Mouse (Mus musculus): ENCODE data around the gene Apbb1ip.
A peak's percentile ranks its signal among the peaks of the same experiment; 100 is the strongest.
"Not testable (repeated sequence)": the region's sequence is repeated elsewhere in the genome, so short reads cannot be mapped to it uniquely, and the experiment has no call there.

The Apbb1ip gene

DNA sequence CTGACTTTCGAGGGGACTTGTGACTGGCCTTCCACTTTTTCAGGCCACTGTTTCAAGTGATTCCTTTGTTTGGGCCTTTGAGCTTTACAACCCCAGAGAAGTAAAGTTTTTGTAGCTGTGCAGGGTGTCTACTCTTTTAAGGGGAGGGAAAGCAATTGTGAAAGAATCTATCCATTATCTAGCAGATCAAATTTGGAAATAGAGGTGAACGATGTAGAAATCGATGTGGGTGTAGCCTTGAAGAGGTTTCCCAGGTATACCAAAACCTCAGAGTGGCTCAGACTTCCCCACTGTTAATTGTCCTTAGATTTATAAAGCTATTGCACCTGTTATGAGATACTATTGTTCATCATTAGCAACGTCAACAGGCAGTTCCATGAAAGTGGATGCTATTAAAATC lies 71.6 kb downstream of the Apbb1ip start:
- no peak for DNase-seq

DNA sequence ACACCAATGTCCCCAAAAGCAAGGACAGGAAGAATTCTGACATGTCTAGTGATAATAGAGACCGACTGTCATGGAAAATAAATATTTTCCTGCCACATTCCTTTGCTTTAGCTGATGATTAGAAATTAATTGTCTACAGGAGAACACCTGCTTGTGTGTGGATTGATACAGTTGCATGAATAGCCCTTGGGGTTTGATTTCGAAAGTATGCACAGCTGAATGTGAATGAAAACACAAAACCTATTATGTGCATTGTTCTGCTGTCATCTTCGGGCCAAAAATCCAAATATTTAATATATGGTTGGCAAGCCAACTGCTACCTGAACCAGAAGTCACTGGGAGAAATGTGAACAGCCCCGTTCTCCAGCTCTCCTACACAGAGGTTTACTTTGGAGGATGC lies 78.0 kb downstream of the Apbb1ip start:
- no peak for DNase-seq

DNA sequence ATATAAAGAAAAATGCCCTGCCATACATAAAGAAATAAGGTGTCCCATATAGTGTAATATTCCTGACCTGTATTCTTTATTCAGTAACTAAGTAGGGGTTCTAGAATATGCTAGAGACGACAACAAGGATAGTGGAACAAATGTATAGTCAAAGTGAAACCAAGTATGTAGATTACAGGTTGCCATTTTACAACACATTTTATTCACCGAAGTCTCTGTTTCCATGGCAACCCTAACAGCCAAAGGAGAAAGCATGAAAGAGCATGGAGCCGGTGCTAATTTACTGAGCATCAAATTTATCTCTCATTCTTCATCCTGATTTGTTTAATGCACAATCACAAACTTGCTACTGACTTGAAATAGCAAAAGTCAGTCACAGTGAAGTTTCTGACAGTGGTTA lies 83.6 kb downstream of the Apbb1ip start:
- no peak for DNase-seq

DNA sequence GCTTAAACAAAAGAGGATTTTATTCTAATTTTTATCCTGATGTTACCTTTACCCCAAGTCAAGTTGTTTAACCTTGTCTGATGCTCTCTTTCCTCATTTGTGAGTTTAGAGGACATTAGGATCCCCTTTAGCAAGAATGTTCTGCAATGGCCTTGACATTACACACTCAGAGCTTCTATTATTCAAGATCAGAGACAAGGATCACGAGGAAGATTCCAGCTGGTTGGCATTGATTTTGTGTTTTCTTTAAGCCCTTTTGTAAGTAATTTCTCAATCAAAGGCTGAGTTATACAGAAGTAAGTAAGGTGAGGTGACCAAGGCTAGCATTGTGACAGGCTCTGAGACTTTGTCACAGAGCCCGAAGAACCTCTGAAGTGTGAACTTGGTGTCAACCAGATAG lies 88.3 kb downstream of the Apbb1ip start:
- DNase-seq = no peak

DNA sequence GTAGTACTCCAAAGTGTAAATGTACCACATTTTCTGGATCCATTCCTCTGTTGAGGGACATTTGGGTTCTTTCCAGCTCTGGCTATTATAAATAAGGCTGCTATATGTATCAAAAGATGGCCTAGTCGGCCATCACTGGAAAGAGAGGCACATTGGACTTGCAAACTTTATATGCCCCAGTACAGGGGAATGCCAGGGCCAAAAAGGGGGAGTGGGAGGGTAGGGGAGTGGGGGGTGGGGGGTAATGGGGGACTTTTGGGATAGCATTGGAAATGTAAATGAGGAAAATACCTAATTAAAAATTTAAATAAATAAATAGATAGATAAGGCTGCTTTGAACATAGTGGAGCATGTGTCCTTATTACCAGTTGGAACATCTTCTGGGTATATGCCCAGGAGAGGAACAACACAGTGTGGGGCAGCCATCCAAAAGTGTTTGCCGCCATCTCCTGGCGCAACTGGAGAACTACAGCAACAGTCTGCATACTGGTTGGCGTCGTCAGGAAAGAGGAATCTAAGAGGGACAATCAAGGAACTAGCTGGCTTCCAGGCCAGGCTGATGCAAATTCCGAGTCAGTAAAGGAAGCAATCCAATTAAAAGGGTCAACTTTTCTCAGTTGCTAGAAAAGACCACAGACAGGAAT lies 90.6 kb downstream of the Apbb1ip start:
- peak; percentile 57 for DNase-seq

DNA sequence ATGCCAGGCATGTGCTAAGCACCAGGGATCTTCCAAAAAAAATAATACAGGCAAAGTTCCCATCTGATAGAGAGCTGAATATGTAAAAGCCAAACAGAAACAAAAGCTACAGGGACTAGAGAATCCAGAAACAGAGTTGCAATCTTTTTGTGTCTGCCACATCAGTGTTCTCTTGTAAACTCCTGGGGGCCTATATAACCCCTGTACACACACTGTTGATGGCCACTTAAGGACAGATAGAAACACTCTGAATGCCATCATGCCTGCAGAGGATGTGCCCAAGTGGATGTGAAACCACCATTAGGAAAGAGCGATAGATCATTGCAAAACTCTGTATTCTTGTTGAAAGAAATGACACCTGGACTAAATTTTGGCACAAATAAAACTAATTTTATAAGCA lies 91.9 kb downstream of the Apbb1ip start:
- DNase-seq = no peak

DNA sequence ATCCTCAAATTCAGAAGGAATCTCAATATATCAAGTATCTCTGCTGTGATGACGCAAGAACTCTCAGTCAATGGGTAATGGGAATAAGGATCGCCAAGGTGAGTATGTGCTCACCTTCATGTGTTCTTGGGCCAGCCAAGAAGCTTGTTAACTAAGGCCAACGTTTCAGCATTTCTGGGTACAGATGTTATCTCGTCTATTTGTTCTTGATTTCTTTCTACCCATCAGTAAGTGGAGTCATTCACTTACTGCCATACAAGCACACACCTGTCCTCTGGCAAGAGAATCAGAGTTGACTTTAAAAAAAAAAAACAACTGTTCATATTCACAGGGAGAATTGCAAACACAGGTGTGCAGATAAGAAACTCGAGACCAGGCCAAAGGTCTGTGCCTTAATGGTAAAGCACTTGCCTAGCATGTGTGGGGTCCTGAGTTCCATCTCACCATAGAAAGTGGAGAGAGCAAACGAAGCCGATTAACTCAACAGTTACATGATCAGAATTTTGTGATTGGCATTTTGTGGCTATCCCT lies 93.1 kb downstream of the Apbb1ip start:
- DNase-seq = no peak

DNA sequence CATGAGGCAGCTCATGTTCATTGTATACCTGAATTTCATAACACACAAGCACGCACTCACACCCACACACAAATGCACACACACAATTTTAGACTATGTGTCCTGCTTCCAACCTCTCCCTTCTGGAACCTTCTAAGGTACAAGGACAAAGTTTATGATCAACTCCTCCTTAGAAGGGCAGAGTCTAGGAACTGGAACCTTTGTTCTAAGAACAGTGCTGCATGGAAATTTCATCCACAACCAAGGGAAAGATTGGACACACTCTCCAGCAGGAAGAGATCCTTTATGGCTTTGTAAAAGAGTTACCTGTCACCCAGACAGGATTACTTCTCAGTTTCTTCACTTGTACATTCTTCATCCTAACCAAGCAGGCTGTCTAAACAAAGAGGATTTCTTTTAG lies 99.3 kb downstream of the Apbb1ip start:
- DNase-seq = no peak

DNA sequence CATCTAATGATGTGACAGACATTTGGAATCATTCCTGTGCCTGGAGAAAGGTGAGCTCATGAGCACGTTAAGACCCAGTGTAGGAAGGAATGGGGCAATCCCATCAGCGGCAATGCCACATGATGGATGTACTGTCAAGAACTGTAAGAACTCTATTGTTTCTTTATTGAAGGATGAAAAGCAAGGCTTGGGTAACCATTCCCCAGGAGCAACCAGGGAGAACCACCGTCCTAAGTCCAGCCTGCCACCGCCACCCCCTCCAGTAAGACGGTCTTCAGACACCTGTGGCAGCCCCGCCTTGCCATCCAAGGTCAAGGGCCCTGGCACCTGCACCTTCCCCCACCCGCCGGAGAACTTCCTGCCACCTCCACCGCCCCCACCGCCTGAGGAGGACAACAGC lies 100.7 kb downstream of the Apbb1ip start:
- no peak for DNase-seq

DNA sequence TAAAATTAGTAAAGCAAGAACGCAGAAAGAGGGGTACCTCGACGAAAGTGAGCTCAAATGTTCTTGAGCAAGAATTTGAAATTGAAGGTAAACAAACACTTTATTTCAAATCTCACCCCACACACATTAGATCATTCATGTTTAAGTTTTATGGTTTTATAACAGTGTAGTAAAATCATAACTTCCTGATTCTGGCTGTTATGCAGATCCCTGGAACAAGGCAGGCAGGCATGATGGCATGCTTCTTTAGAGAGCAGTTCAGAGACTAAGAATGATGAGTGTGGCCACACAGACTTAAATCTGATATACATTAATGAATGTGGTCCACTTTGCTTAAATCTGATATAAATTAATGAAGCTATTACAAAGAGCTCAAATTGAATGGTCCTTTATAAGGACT lies 102.7 kb downstream of the Apbb1ip start:
- DNase-seq = no peak

DNA sequence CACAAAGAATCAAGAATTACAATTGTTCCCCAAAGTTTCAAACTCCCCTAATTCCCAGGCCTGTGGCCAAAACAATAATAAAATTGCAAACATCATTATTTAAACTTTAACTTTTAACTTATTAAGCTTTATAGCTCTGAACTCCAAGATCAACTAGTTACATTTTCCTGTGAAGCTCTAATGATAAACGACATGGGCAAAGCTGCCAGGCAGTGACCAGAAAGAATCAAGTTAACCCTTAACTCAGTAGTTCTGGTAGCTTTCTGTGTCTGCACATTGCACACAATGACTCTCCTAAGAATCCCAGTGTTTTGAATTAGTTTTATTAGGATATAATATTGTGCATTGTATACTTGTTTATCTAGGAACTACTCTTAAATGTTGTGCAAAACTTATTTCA lies 104.9 kb downstream of the Apbb1ip start:
- no peak for DNase-seq

DNA sequence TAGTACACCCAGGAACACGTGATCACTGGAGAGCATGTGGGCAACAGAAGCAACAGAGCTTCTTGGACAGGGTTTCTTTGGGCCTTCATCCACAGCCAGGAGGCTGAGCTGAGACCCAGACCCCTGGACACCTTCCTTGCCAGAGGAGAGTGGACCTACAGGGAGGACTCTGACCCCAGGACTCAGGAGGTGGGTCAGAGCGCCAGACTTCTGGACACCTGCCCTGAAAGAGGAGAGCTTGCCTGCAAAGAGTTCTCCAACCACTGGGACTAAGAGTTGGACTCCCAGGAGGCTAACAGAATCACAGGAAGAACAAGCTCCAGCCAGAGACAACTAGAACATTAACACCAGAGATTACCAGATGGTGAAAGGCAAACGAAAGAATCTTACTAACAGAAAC lies 106.8 kb downstream of the Apbb1ip start:
- not testable (repeated sequence) for DNase-seq

DNA sequence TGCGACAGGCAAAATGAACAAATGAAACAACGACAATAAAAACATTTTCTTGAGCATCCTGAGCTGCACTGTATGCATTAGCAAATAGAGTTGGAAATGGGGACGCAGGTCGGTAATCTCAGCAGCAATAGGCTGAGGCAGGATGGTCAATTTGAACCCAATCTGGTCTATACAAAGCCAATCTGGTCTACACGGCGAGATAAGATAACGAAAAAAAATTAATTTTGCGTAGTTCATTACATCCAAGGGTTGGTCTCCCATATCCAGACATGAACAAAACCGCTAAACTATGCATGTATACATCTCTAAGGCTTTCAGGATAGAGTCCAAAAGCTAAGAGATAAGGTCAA lies 121.0 kb downstream of the Apbb1ip start:
- DNase-seq = no peak

DNA sequence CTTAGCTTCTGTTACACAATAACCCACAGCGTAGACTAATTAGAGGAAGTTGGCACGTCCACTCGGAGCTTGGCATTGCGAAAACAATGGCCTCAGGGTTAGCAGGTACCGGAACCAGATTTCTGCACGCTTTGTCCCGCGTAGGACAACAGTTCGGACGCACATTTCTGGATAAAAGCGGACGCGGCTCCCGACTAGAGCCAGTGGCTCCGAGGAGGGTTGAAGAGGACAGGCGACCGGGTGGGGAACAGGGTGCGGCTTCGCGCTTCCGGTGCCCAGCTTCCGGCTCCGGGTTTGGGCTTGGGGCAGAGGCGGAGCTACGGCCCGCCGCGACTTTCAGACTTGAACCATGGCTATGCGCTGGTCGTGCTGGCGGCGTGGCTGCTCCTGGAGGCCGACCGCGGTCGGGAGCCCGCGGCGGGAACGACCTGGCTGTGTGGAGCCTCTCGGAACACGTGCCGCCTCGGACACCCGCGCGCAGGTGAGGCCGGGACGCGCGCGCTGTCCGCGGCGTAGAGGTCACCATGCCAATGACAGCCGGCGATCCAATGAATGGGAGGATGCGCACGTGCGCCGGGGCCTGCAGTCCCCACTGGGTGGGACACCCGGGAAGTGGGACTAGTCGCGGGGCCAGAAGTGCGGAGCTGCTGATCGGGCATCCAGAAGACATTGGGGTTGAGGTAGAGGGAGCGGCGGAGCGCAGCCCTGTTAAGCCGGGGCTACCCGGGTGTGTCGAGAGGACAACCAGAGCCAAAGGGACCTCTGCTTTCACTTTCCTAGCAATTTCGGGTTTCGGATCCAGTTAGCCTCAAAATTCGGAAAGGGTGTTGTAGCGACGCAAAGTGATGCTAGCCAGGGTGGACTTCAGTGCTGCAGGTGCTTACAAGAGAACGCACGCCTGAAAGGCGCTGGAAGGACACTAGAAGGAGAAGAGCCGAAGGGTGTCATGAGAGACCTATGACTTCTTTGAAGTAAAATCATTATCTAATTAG lies 121.7 kb downstream of the Apbb1ip start, which contains the start of gene Pdss1:
Gene Pdss1 (plus strand): TSS at position 241 of the 992 bp plus-strand sequence.
- DNase-seq = peak; percentile 92

DNA sequence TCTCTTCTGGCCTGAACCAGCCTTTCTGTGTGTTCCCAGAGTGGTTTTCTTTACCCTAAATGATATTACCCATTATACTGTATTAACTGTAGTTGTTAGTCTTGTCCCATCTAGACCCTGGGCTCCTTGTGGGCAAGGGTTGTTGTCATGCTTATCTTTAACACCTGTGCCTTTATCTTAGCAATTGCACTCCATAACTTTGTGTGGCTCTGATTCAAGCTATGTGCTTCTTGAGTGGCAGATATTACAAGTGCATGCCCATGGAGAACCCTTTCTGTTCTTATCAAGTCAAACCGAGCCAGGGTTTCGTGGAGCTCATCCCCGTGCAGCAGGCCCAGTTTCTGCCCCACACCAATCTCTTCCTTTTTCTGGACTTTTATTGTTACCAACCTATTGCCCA lies 130.1 kb downstream of the Apbb1ip start:
- no peak for DNase-seq

DNA sequence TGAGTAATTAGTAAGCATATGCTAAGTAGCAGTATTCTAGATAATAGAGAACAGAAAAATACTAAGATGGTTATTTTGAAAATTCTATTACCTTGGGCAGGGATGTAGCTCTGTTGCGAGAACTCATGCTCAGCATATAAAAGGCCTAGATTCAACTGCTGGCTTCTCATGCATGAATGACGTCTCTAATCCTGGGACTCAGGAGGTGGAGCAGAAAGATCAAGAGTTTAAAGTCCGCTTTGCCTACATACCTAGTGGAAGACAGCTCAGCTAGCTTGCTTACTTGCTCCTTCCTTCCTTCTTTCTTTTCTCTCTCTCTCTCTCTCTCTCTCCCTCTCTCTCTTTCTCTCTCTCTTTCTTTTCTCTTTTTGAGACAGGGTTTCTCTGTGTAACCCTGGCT lies 140.5 kb downstream of the Apbb1ip start:
- no peak for DNase-seq

DNA sequence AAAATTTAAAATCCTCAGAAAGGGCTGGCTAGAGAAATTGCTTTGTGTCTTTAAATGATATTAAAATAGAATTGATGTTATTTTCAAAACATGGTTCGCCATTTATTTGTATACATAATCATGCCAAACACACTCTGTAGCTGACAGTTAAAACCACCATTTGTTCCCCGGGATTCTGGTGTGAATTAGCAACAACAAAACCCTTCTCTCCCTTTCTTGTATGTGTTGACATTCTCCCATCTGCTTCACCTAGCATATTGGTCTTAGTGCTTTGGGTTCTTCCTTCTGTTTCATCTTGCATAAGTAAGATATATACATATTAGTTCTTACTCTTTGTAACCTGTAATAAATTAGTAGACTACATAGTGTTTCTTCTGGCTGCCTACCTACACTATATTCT lies 144.8 kb downstream of the Apbb1ip start:
- no peak for DNase-seq
